Mouse (Mus musculus): Measurements from ENCODE around the gene Sema5b.

Sema5b gene

GRCm38 (mm10) chr16:35694250-35694846 lies 153.4 kb downstream of the Sema5b start:
- in situ Hi-C loops (cut with MboI; ENCODE audit: unreplicated experiment in 2 of 2), result loop anchor here (25.0 kb wide), 2 partner anchors 743 to 768 kb away; partner anchors contain the start of gene Stfa3 (in 1 of the 2)

- in situ Hi-C loops (cut with MboI; ENCODE audit: unreplicated experiment in 2 of 2), result loop anchor here (25.0 kb wide), 2 partner anchors 741 to 766 kb away; partner anchors contain the start of gene Stfa3 (in 1 of the 2)
Measured at GRCm38 (mm10) chr16:35696103-35696502, 155.2 kb downstream of the Sema5b start.

- in situ Hi-C loops (cut with MboI; ENCODE audit: unreplicated experiment in 2 of 2), result no loop called here
Measured at GRCm38 (mm10) chr16:35701823-35702222, 160.9 kb downstream of the Sema5b start.

- in situ Hi-C loops (cut with MboI; ENCODE audit: unreplicated experiment in 2 of 2), result no loop called here
Measured at GRCm38 (mm10) chr16:35703763-35704679, 163.1 kb downstream of the Sema5b start.

- in situ Hi-C loops (cut with MboI; ENCODE audit: unreplicated experiment in 2 of 2), result no loop called here
Measured at GRCm38 (mm10) chr16:35704796-35705195, 163.9 kb downstream of the Sema5b start.

GRCm38 (mm10) chr16:35707004-35707403 lies 166.1 kb downstream of the Sema5b start:
- in situ Hi-C loops (cut with MboI; ENCODE audit: unreplicated experiment in 2 of 2), result no loop called here

- in situ Hi-C loops (cut with MboI; ENCODE audit: unreplicated experiment in 2 of 2), result no loop called here
Measured at GRCm38 (mm10) chr16:35711004-35711403, 170.1 kb downstream of the Sema5b start.

- in situ Hi-C loops (cut with MboI; ENCODE audit: unreplicated experiment in 2 of 2), result no loop called here
Measured at GRCm38 (mm10) chr16:35713606-35714005, 172.7 kb downstream of the Sema5b start.
